Mouse (Mus musculus) hindbrain, postnatal 0 days (tissue): Measurements from ENCODE around the gene Fam240a. TPM values are rescaled to one million over a fixed set of nuclear protein-coding genes. Genes with fewer than 3 reads are reported as not detected.

Experiments used
- ATAC-seq: fragments of 200-750 bp; cut with Nextera tagmentation; 2 replicates; pipeline ENCODE4 v1.8.0; 2017; ENCODE audit warnings: mild to moderate bottlenecking, moderate TSS enrichment, moderate library complexity
- DNase-seq: peaks from one replicate; pipeline ENCODE4 v3.0.0-alpha.2; 2015; ENCODE audit warnings: low spot score
- H3K27ac ChIP-seq: fragments of 300-500 bp; sonication (generic); 2 replicates; pipeline ENCODE4 v1.5.1; 2014; ENCODE audit warnings: mild to moderate bottlenecking
- H3K27me3 ChIP-seq: fragments of 300-500 bp; sonication (generic); 2 replicates; pipeline ENCODE4 v1.6.1; 2014; ENCODE audit warnings: low read length, mixed read lengths; ENCODE audit not compliant: insufficient read depth
- H3K36me3 ChIP-seq: fragments of 300-500 bp; sonication (generic); 2 replicates; pipeline ENCODE4 v1.6.1; 2014; ENCODE audit warnings: low read length, mixed read lengths; ENCODE audit not compliant: insufficient read depth
- H3K4me1 ChIP-seq: fragments of 300-500 bp; sonication (generic); 2 replicates; pipeline ENCODE4 v1.6.1; 2014; ENCODE audit warnings: antibody characterized with exemption, low read length, mixed read lengths; ENCODE audit not compliant: insufficient read depth
- H3K4me2 ChIP-seq: fragments of 300-500 bp; sonication (generic); 2 replicates; pipeline ENCODE4 v1.6.1; 2014; ENCODE audit warnings: low read depth, mild to moderate bottlenecking, low read length, moderate library complexity, mixed read lengths
- H3K4me3 ChIP-seq: fragments of 300-500 bp; sonication (generic); 2 replicates; pipeline ENCODE4 v1.5.1; 2014; ENCODE audit warnings: low read length
- H3K9ac ChIP-seq: fragments of 300-500 bp; sonication (generic); replicated peaks from 2 replicates; pipeline ENCODE4 v1.6.1; 2014; ENCODE audit warnings: mild to moderate bottlenecking, low read length, moderate library complexity, mixed read lengths
- H3K9me3 ChIP-seq: fragments of 300-500 bp; sonication (generic); 2 replicates; pipeline ENCODE4 v1.6.1; 2016; ENCODE audit warnings: low read length, mixed read lengths
- CTCF ChIP-seq: IDR thresholded peaks from 2 replicates; pipeline ENCODE4 v1.5.1; 2016; ENCODE audit warnings: antibody characterized with exemption, control low read depth, low read depth
- WGBS: fragments of 180-500 bp; shearing (Covaris S2); extraction: QIAGEN DNeasy Blood & Tissue Kit; methylation state at CpG from one replicate; pipeline ENCODE4 v1.1.7; 2014; 5-methylcytosine and 5-hydroxymethylcytosine counted together
- polyA plus RNA-seq: library from polyadenylated mRNA; unstranded; fragments of >200 nt; fragmentation: Nextera tagmentation; extraction: Ambion mirVana; gene quantifications from 2 replicates; pipeline ENCODE4 v1.2.1, GENCODE M21; 2015
- total RNA-seq: library from RNA; depleted of rRNA; stranded (reverse); fragments of >200 nt; gene quantifications from 2 replicates; pipeline ENCODE4 v1.2.3, GENCODE M21; 2014

Fam240a gene
- total and polyA plus RNA-seq, 2 experiments from 2014 or later = not detected

DNA sequence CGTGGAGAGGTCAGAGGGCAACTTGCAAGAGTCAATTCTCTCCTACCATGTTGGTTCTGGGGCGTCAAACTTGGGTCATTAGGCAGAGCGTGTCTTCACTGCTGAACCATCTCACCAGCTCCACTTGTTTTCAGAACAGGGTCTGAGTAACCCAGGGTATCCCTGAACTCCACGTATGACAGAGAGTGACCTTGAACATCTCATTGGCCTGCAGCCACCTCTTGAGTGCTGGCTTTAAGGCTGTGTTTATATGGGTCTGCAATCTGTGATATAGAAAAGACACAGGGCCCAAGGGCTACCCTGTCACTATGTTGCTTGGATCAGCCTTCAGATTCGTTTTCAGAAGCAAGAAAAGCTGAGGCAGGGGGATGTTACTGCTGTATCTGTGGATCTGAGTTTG, 43.0 kb upstream of the Fam240a start:
- Histone ChIP-seq H3K9me3 (no peaks in the 10 kb centered on the region), H3K4me2 (no peak overlapping the region), H3K36me3 (no peaks in the 10 kb centered on the region), H3K4me1 (no peaks in the 10 kb centered on the region), H3K27me3 (no peaks in the 10 kb centered on the region), H3K4me3 (no peak overlapping the region), H3K9ac (no peak overlapping the region), H3K27ac (no peak overlapping the region)
- 81% methylated on average over 5 of the region's 5 CpGs for WGBS
- DNase-seq (no peak), ATAC-seq (no peak)
- TF ChIP-seq CTCF = no peak

DNA sequence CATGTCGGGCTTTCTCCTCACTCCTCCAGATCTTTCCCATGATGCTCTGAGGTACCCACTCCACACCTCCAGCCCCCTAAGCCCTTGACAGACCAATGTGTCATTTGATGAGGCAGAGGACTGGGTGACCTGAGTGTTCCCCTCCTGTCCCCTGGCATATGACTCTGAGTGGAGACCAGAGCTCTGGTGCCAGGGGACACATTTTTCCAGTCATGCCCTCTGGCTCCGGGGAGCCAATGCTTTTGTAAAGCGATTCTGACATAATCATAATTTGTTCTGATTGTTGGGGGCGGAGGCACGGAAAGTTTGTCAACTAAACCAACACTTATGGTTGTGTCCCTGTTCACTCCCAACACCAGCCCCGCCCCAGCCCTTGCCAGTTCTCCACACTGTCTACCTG, 39.3 kb upstream of the Fam240a start:
- DNase-seq = no peak
- no peak for ATAC-seq
- Histone ChIP-seq H3K27me3 (no peaks in the 10 kb centered on the region), H3K36me3 (no peaks in the 10 kb centered on the region), H3K9ac (no peak overlapping the region), H3K4me2 (no peak overlapping the region), H3K27ac (no peak overlapping the region), H3K4me1 (no peaks in the 10 kb centered on the region), H3K9me3 (no peaks in the 10 kb centered on the region), H3K4me3 (no peak overlapping the region)
- no peak for TF ChIP-seq CTCF
- WGBS = 83% methylated on average over 6 of the region's 6 CpGs

DNA sequence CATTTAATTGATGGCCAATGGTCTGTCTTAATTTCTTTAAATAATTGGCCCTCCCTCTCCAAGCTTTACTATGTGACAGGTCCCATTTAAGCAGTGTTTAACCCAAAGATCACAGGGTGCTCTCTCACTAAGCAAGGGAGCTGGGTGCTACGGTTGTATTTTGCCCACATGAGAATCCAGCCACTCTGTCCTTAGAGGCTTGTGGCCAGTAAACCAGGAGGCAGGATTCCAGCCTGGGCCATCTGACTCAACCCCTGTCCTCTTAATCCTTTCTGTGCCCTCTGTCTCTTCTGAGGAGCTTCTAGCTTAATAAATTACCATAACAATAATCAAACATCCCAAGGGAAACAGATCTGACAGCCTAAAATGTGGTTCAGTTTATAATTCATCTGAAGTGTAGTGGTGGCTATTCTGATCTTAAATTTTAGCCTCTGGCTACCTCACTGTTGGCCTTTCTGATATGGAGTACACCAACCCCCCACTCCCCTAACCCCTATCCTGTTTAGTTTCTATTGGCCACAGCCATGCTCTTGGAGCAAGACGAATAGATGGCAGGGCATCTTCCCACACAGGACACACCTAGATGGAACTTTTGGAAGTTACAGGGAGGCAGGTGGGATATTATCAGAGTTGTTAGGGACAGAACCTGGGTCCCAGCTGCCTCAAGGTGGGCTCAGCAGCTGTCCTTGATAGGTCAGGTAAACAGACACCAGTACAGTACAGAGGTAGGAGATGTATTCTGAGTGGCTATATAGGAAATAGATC, 38.2 kb upstream of the Fam240a start:
- Histone ChIP-seq H3K9ac (no peak overlapping the region), H3K4me2 (peak overlapping the region; percentile 93; the same call in 1 of the 2 replicates), H3K36me3 (no peaks in the 10 kb centered on the region), H3K27ac (0 out of 2 replicates have a peak overlapping the region, but pooled peaks have one; percentile 80), H3K4me3 (0 out of 2 replicates have a peak overlapping the region, but pooled peaks have one; percentile 51), H3K27me3 (no peaks in the 10 kb centered on the region), H3K9me3 (no peaks in the 10 kb centered on the region), H3K4me1 (no peaks in the 10 kb centered on the region)
- no peak for ATAC-seq
- WGBS = 41% methylated on average over 2 of the region's 2 CpGs
- no peak for DNase-seq
- no peak for TF ChIP-seq CTCF

DNA sequence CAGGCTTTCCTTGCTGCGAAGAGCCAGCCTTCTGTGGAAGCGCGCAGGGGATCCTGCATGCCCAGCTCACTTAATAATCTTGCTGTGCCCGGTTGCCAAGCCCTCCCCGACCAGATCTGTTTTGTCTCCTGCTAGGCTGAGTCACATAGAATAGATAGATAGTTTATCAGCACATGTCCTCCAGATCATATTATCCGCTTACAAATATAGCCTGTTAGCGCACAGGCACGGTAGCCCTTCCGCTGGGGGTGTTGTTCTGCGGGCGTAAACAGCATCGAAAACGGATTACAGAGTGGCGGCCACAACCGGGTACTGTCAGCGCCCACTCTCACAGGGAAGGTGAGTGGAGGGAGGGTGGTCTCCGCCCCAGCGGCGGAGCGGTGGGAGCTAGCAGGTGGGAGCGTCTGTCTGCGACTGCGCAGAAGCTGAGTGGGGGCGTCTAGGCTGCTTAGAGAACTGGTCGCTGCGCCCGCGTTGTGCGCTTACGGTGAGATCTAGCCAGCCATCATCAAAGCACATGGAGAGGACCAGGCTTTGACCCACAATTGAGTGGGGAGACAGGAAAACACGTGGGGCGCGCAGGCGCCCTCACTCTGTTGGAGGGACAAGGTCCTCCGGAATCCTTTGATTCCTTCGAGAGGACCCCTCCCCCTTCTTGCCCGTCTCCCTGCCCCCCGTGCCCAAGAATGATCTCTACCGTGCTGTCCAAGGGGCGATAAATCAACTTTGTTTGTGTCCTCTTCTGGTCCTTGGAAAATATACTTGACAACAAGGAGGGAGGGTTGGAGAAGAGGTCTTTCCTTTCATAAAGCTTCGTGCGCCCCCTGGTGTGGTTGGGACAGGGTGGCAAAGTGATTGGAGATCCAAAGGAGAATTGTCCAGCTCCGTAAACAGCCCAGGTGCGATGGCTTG, 37.1 kb upstream of the Fam240a start:
- Histone ChIP-seq H3K4me3 (peak overlapping the region; percentile 51), H3K36me3 (no peaks in the 10 kb centered on the region), H3K9ac (peak overlapping the region; percentile 56), H3K27me3 (no peaks in the 10 kb centered on the region), H3K4me1 (no peaks in the 10 kb centered on the region), H3K9me3 (no peaks in the 10 kb centered on the region), H3K27ac (peak overlapping the region; percentile 80), H3K4me2 (peak overlapping the region; percentile 93)
- peak; percentile 86 for DNase-seq
- peak; percentile 76 for TF ChIP-seq CTCF
- WGBS = under 1% methylated on average over 44 of the region's 44 CpGs
- peak; percentile 89 for ATAC-seq

DNA sequence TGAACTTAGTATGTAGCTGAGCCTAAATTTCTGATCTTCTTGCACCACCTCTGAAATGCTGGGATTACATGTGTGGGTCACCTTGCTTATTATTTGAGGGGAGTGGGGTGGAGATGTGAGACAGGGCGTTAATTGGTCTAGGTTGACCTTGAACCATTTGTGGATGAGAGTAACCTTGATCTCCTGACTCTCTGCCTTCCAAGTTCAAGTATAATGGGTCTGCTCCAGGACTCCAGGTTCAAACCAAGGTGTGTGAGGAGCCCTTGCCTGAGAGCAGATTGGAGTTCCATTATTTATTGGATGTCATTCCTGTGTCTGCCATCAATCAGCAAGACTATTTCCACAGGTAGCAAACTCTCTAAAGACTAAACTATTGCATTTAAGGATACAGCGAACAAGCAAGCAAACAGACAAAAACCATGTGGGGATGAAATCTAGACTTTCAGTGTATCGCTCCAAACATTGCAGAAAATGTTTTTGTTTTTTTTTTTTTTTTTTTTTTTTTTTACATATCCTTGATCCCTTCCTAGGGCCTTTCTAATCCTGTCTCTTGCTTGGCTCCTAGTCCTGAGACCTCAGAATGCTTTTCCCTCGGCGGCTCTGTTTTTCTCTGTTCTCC, 36.4 kb upstream of the Fam240a start:
- no peak for TF ChIP-seq CTCF
- no peaks in the 10 kb centered on the region for H3K36me3 ChIP-seq
- DNase-seq (no peak), ATAC-seq (no peak)
- 38% methylated on average over 5 of the region's 5 CpGs for WGBS
- no peaks in the 10 kb centered on the region for H3K27me3 ChIP-seq
- peak overlapping the region; percentile 80 for H3K27ac ChIP-seq
- H3K4me3 ChIP-seq = peak overlapping the region; percentile 51
- no peaks in the 10 kb centered on the region for H3K9me3 ChIP-seq
- H3K4me1 ChIP-seq = no peaks in the 10 kb centered on the region
- H3K9ac ChIP-seq = peak overlapping the region; percentile 56
- peak overlapping the region; percentile 93 for H3K4me2 ChIP-seq

DNA sequence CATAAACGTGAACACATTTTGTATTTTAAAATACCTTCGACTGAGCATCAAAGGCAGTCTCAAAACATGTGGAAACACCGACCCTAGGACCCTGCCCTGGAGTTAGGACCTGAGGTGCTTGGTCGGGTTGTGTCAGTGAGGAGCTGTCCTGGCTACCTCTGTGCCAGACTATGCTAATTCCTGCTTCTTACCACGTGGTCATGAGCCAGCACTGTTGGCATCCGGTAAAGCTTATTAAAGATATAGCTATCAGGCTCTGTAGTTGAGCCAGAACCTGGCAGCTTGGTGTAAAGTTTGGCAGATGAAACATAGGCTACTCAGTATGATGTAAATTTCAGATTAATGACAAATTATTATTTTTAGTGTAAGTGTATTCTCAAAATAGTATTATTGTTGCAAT, 35.7 kb upstream of the Fam240a start:
- TF ChIP-seq CTCF = no peak
- H3K4me2 ChIP-seq = no peak overlapping the region
- no peaks in the 10 kb centered on the region for H3K27me3 ChIP-seq
- WGBS = 48% methylated on average over 6 of the region's 6 CpGs
- DNase-seq = no peak
- H3K36me3 ChIP-seq = no peaks in the 10 kb centered on the region
- H3K4me3 ChIP-seq = no peak overlapping the region
- no peak overlapping the region for H3K27ac ChIP-seq
- H3K9me3 ChIP-seq = no peaks in the 10 kb centered on the region
- H3K4me1 ChIP-seq = no peaks in the 10 kb centered on the region
- H3K9ac ChIP-seq = no peak overlapping the region
- ATAC-seq = no peak
